Mouse (Mus musculus) stomach, embryonic 14.5 days (tissue): ENCODE results near the gene Acot8. TPM values are rescaled to one million over a fixed set of nuclear protein-coding genes. Genes with fewer than 3 reads are reported as not detected.

Source experiments
- ATAC-seq: fragments of 200-750 bp; cut with Nextera tagmentation; 2 replicates; pipeline ENCODE4 v1.8.0; 2017; ENCODE audit warnings: low read depth, moderate TSS enrichment; ENCODE audit not compliant: insufficient number of reproducible peaks, insufficient read depth, low FRiP score
- H3K27ac ChIP-seq: fragments of 300-500 bp; sonication (generic); 2 replicates; pipeline ENCODE4 v1.5.1; 2014; ENCODE audit warnings: mild to moderate bottlenecking, low read length, moderate library complexity, mixed read lengths
- H3K27me3 ChIP-seq: fragments of 300-500 bp; sonication (generic); 2 replicates; pipeline ENCODE4 v1.6.1; 2014; ENCODE audit warnings: low read length, control low read depth, mixed read lengths; ENCODE audit not compliant: control insufficient read depth, insufficient read depth
- H3K36me3 ChIP-seq: fragments of 300-500 bp; sonication (generic); 2 replicates; pipeline ENCODE4 v1.6.1; 2014; ENCODE audit warnings: mild to moderate bottlenecking, control low read depth, low read length, moderate library complexity, mixed read lengths; ENCODE audit not compliant: control insufficient read depth, insufficient read depth
- H3K4me1 ChIP-seq: fragments of 300-500 bp; sonication (generic); 2 replicates; pipeline ENCODE4 v1.6.1; 2014; ENCODE audit warnings: low read length, control low read depth, mixed read lengths; ENCODE audit not compliant: control insufficient read depth, insufficient read depth
- H3K4me2 ChIP-seq: fragments of 300-500 bp; sonication (generic); replicated peaks from 2 replicates; pipeline ENCODE4 v1.6.1; 2014; ENCODE audit warnings: low read depth, low read length, control low read depth
- H3K4me3 ChIP-seq: fragments of 300-500 bp; sonication (generic); 2 replicates; pipeline ENCODE4 v1.5.1; 2014; ENCODE audit warnings: low read depth, low read length, control low read depth
- H3K9ac ChIP-seq: fragments of 300-500 bp; sonication (generic); replicated peaks from 2 replicates; pipeline ENCODE4 v1.6.1; 2014; ENCODE audit warnings: low read depth, mild to moderate bottlenecking, control low read depth, low read length, moderate library complexity, mixed read lengths
- H3K9me3 ChIP-seq: fragments of 300-500 bp; sonication (generic); 2 replicates; pipeline ENCODE4 v1.6.1; 2016; ENCODE audit warnings: low read depth, low read length, control low read depth; ENCODE audit not compliant: control insufficient read depth
- WGBS: fragments of 180-500 bp; shearing (Covaris S2); extraction: QIAGEN DNeasy Blood & Tissue Kit; methylation state at CpG from one replicate; pipeline ENCODE4 v1.1.7; 2014; 5-methylcytosine and 5-hydroxymethylcytosine counted together
- polyA plus RNA-seq: library from polyadenylated mRNA; unstranded; fragments of >200 nt; fragmentation: Nextera tagmentation; extraction: Ambion mirVana; gene quantifications from 2 replicates; pipeline ENCODE4 v1.2.1, GENCODE M21; 2014

Gene Acot8
- polyA plus RNA-seq, 1 experiment from 2014 or later: 19.2 TPM

GRCm38 (mm10) chr2:164767812-164768540, 36.7 kb downstream of the Acot8 start:
- ATAC-seq: no peak
- Histone ChIP-seq H3K27ac (no peak overlapping the region), H3K4me3 (no peak overlapping the region), H3K4me2 (no peak overlapping the region), H3K27me3 (no peaks in the 10 kb centered on the region), H3K9me3 (no peaks in the 10 kb centered on the region), H3K9ac (no peak overlapping the region), H3K36me3 (peaks cover 58% of the 10 kb centered on the region), H3K4me1 (peaks cover 17% of the 10 kb centered on the region)
- 90% methylated on average over 15 of the region's 15 CpGs for WGBS

GRCm38 (mm10) chr2:164765841-164766240, 38.8 kb downstream of the Acot8 start:
- H3K4me2 ChIP-seq: no peak overlapping the region
- peaks cover 4% of the 10 kb centered on the region; the same call in 1 of the 2 replicates for H3K4me1 ChIP-seq
- H3K36me3 ChIP-seq: peaks cover 61% of the 10 kb centered on the region
- ATAC-seq: no peak
- H3K9ac ChIP-seq: no peak overlapping the region
- no peaks in the 10 kb centered on the region for H3K9me3 ChIP-seq
- no peak overlapping the region for H3K4me3 ChIP-seq
- no peak overlapping the region for H3K27ac ChIP-seq
- whole genome bisulfite sequencing: 85% methylated on average over 3 of the region's 3 CpGs
- no peaks in the 10 kb centered on the region for H3K27me3 ChIP-seq

- Histone ChIP-seq H3K4me1 (no peaks in the 10 kb centered on the region), H3K4me2 (no peak overlapping the region), H3K27me3 (no peaks in the 10 kb centered on the region), H3K36me3 (peaks cover 83% of the 10 kb centered on the region), H3K27ac (no peak overlapping the region), H3K4me3 (no peak overlapping the region), H3K9me3 (no peaks in the 10 kb centered on the region), H3K9ac (no peak overlapping the region)
- WGBS: 87% methylated on average over 7 of the region's 7 CpGs
- no peak for ATAC-seq
Measured at GRCm38 (mm10) chr2:164762593-164762992, 42.1 kb downstream of the Acot8 start.

GRCm38 (mm10) chr2:164761971-164762370, 42.7 kb downstream of the Acot8 start:
- H3K27ac ChIP-seq: no peak overlapping the region
- H3K27me3 ChIP-seq: no peaks in the 10 kb centered on the region
- WGBS: 94% methylated on average over 4 of the region's 4 CpGs
- no peak for ATAC-seq
- no peak overlapping the region for H3K9ac ChIP-seq
- no peak overlapping the region for H3K4me3 ChIP-seq
- H3K4me2 ChIP-seq: no peak overlapping the region
- peaks cover 83% of the 10 kb centered on the region for H3K36me3 ChIP-seq
- H3K4me1 ChIP-seq: no peaks in the 10 kb centered on the region
- no peaks in the 10 kb centered on the region for H3K9me3 ChIP-seq

- Histone ChIP-seq H3K4me1 (no peaks in the 10 kb centered on the region), H3K9me3 (no peaks in the 10 kb centered on the region), H3K4me3 (no peak overlapping the region), H3K27me3 (no peaks in the 10 kb centered on the region), H3K36me3 (peaks cover 87% of the 10 kb centered on the region), H3K27ac (no peak overlapping the region), H3K9ac (no peak overlapping the region), H3K4me2 (no peak overlapping the region)
- 84% methylated on average over 2 of the region's 2 CpGs for WGBS
- peak; percentile 75; the same call in 1 of the 2 replicates for ATAC-seq
Measured at GRCm38 (mm10) chr2:164761502-164761901, 43.2 kb downstream of the Acot8 start.

GRCm38 (mm10) chr2:164760059-164760833, 44.4 kb downstream of the Acot8 start:
- no peak for ATAC-seq
- no peak overlapping the region for H3K27ac ChIP-seq
- 84% methylated on average over 4 of the region's 4 CpGs for WGBS

GRCm38 (mm10) chr2:164758692-164759091, 46.0 kb downstream of the Acot8 start:
- Histone ChIP-seq H3K9me3 (no peaks in the 10 kb centered on the region), H3K4me3 (no peak overlapping the region), H3K4me2 (no peak overlapping the region), H3K4me1 (no peaks in the 10 kb centered on the region), H3K9ac (no peak overlapping the region), H3K27me3 (no peaks in the 10 kb centered on the region), H3K27ac (no peak overlapping the region), H3K36me3 (peaks cover 92% of the 10 kb centered on the region)
- ATAC-seq: no peak
- WGBS: 66% methylated on average over 1 of the region's 1 CpGs

More at GRCm38 (mm10) chr2:164760059-164760833, 44.4 kb downstream of the Acot8 start:
- Histone ChIP-seq H3K4me1 (no peaks in the 10 kb centered on the region), H3K36me3 (peaks cover 86% of the 10 kb centered on the region), H3K9me3 (no peaks in the 10 kb centered on the region), H3K4me2 (no peak overlapping the region), H3K9ac (no peak overlapping the region), H3K27me3 (no peaks in the 10 kb centered on the region), H3K4me3 (no peak overlapping the region)

- H3K4me3 ChIP-seq: no peak overlapping the region
- H3K4me1 ChIP-seq: no peaks in the 10 kb centered on the region
- H3K27ac ChIP-seq: no peak overlapping the region
- H3K36me3 ChIP-seq: peaks cover 86% of the 10 kb centered on the region
- H3K9me3 ChIP-seq: no peaks in the 10 kb centered on the region
- no peak for ATAC-seq
- H3K27me3 ChIP-seq: no peaks in the 10 kb centered on the region
- no peak overlapping the region for H3K9ac ChIP-seq
- no peak overlapping the region for H3K4me2 ChIP-seq
- WGBS: 86% methylated on average over 10 of the region's 11 CpGs
Measured at GRCm38 (mm10) chr2:164757841-164758240, 46.8 kb downstream of the Acot8 start.
